Mouse (Mus musculus): ENCODE measurements around the gene Map3k3.

The Map3k3 gene

DNA sequence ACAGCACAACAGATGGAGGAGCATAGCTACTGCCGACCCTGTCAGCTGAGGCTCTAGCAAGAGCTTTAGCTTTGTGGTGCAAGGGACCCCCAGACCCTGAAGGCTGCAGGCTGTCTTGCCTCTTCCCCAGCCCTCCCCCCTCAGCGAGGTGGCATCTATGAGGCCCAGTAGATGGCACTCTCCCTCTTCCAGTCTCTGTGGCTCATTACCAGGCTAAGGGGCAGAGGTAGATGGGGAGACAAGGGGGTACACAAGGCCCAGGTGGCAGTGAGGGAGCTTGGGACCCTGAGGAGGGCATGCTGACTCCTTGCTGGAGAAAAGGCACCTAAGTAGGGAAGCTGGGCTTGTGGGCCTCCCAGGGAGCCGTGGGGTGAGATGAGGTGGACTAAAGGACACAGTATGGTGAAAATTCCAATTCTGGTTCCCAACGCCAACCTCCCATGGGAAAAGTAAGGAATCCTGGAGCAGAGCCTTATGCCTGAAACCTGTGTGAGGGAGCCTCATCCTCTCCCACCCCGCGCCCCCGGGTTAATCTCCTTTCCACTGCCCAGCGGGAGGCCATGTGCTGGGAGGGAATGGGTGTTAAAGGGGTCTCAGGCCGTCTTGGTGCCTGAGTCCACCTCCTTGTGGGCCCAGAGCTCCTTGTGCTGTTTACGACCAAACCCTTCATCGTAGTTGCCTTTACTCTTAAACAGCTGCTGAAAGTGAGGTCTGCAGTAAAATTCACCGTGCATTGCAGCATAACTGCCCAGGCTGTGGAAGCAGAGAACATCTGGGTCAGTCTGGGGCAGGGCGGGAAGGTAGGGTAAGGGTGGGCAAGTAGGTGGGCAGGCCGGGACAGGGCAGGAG is 73.9 kb downstream of the Map3k3 start:
- DNase-seq (ENCODE audit: low read depth, low spot score) = no peak

GRCm38 (mm10) chr11:106158930-106159215 is 74.5 kb downstream of the Map3k3 start:
- DNase-seq (ENCODE audit: low read depth, low spot score) = no peak

GRCm38 (mm10) chr11:106159216-106159920 is 75.0 kb downstream of the Map3k3 start:
- DNase-seq (ENCODE audit: low read depth, low spot score) = no peak

DNA sequence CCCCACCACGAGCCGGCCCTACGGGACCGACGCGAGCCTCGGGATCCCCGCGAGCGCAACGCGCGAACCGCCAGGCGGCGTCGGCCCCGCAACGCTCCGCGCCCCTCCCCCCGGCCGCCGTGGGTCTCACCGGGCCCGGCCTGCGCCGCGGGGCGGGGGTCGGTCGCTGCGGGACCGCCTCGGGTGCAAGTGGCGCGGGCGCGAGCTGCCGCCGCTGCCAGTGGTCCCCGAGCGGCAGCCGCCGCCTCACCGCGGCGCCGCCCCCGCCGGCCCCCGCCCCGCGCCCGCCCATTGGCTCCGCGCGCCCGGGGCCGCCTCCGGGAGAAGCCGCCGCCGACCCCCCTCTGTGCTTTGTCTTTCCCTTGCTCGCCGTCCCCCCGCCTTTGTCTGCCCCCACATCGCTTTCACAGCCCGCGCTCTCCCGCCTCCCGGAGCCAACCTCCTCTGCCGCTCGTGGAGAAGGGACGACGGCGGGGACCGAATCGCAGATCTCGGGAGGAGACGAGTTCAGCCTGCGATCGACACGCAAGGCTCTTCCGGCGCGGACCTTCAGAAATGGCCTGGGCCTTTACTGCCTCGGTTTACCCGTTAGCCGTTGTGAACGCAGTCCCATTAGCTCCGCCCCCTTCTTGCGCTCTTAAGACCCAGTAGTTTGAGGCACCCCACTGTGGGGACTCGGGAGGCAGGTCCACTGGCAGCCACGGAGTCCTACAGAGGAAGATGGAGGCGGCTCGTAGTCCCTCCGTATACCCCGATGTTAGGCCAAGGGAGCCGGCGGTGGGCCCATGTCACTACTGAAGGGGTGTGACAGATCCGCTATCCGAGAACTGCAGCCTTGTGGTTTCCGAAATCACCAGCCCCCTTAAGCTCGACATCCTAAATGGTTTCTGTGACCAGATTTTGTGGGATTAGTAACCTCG is 75.8 kb downstream of the Map3k3 start:
- DNase-seq (ENCODE audit: low read depth, low spot score) = no peak

GRCm38 (mm10) chr11:106160841-106161721 is 76.7 kb downstream of the Map3k3 start, which contains the start of the genes Gm10840 and Limd2:
TSS of gene Gm10840 (plus strand) at chr11:106160850.
TSS of gene Limd2 (minus strand) at chr11:106160860.
- no peak for DNase-seq (ENCODE audit: low read depth, low spot score)

- no peak for DNase-seq (ENCODE audit: low read depth, low spot score)
Measured at GRCm38 (mm10) chr11:106162237-106162636, 77.8 kb downstream of the Map3k3 start.

DNA sequence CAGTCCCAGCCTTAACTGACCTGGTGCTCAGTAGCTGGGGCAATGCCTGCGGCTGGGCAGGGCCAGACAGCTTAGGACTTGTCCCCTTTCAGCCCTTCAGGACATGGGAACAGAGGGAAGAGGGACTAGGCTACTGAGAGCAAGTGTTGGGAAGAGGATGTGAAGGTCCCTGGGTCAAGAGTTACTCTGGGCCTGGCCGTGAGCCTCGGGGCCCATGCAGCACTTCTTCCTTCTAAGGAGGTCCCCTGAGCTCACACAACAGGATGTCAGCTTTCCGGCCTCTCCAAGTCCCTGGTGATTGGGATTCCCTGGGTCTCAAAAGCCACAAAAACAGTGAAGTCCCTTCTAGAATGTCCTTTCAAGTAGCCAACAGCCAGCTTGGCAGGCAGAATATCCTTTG is 79.1 kb downstream of the Map3k3 start:
- DNase-seq (ENCODE audit: low read depth, low spot score) = no peak

DNA sequence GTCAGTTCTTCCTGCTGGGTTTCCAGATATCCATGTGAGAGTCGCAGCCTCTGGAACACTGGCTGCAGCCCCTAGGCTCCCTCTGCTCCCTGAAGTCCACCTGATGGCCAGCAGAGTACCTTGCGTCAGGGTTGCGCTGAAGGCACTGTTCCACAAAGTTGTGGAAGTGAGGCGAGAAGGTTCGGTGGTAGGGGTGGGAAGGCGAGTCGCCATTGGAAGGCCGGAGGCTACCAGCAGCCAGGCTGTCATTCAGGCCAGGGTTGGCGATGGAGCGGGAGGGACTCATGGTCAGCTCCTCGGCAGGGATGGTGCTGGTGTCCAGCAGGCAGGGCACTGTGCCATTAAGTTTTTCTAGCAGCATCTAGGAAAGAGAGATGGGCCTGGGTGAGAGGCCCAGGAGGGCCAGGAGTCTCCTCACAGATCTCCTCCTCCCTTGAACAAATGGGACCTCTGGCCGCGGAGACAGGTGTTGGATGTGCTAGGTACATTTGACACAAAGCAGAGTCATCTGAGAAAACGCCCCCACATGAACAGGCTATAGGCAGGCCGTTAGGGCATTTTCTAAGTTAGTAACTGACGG is 80.3 kb downstream of the Map3k3 start:
- DNase-seq (ENCODE audit: low read depth, low spot score) = no peak

DNA sequence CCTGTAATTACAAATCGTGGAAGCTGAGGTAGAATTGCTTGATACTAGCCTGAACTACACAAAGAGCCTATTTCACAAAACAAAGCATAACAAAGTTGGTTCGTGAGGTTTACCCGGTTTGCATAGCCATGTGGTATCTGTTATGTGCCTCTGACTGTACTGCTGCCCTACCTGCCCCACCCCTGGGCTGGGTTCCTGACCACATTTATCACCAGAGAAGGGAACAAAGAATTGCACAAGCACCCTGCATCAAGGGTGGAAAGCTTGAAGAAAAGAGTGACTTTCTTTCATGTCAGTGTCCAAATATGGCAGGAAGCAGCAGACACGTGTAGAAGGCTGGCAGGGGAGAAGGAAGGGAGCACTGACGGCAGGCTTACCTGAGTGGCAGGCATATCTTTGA is 83.0 kb downstream of the Map3k3 start:
- DNase-seq (ENCODE audit: low read depth, low spot score) = no peak

DNA sequence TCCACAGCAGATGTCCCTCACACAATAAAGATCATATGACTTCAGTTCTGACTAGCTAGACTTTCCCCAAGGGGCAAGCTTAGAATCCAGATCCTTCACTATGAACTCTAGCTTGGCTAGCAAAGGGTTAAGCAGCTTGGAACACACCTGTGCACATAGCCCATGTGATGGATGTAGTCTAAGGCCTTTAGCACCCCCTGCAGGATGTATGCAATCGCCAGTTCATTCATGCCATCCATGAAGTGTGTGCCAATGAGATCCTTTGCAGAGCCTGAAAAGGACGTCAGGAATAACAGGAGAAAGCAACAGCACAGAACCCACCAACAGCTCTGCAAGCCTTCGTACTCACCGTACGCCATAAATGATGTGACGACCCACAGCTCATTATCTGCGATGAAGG is 86.4 kb downstream of the Map3k3 start:
- DNase-seq (ENCODE audit: low read depth, low spot score) = no peak

- DNase-seq (ENCODE audit: low read depth, low spot score) = no peak
Measured at GRCm38 (mm10) chr11:106173228-106173627, 88.8 kb downstream of the Map3k3 start.

GRCm38 (mm10) chr11:106174372-106174771 is 90.0 kb downstream of the Map3k3 start:
- no peak for DNase-seq (ENCODE audit: low read depth, low spot score)

GRCm38 (mm10) chr11:106175081-106175480 is 90.7 kb downstream of the Map3k3 start:
- DNase-seq (ENCODE audit: low read depth, low spot score) = no peak

GRCm38 (mm10) chr11:106176372-106176771 is 92.0 kb downstream of the Map3k3 start:
- no peak for DNase-seq (ENCODE audit: low read depth, low spot score)

DNA sequence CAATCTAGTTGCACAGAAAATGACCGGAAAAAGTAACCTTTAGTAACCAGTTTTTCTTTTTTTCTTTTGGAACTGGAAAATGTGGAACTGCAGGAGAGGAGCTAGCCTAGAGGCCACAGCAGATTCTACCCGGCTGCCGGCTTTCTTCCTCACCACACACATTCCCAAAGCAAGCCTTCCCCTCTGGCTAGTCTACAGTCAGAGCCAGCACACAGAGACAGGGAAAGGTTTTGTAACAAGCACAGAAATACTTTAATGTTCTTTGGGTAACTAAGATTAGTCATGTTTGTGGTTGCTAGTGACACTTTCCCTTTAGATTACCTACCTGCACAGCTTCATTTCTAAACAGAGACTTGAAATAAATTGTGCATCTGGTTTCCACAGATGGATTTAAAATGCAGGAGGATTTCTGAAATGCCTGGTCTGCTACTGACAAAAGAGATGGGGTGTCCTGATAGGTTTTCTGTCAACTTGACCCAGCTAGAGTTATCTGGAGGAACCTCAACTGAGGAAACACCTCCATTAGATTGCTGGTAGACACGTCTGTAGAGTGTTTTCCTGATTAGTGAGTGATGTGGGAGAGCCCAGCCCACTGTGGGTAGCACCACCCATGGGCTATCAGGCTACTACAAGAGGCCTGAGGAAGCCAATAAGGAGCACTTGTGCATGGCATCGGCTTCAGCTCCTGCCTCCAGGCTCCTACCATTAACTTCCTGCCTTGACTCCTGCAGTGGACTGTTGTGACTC is 93.8 kb downstream of the Map3k3 start:
- no peak for DNase-seq (ENCODE audit: low read depth, low spot score)

DNA sequence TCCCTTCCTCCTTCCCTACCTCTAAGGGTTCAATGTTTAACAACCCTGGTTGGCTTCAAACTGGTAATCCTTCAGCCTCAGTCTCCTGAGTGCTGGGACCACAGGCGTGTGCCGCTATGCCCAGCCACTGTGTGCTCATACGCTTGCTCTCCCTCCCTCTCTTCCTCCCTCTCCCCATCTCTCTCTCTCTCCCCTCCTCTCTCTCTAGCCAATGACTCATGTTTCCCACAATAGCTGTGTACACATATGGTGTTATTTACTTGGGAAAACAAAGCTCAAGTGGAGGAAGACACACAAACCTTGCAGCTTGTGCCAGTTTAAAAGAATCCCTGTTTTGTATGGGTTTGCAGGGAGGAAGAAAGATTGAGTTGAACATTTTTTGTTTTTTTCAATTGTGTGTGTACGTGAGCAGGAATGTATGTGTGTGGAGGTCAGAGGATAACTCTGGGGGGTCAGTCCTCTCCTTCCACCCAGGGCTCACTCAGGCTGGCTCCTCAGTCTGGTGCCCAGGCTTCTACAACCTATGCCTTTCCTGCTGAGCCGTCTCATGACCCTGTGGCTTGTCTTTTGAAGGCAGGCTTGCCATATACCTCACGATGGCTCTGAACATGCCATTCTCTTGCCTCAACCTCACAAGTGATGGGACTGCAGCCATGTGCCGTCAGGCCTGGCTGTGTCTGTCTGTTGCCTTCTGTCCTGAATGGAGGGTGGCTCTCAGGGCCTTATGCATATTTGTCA is 95.5 kb downstream of the Map3k3 start:
- no peak for DNase-seq (ENCODE audit: low read depth, low spot score)

- DNase-seq (ENCODE audit: low read depth, low spot score) = no peak
Measured at GRCm38 (mm10) chr11:106180449-106180801, 96.0 kb downstream of the Map3k3 start.

- no peak for DNase-seq (ENCODE audit: low read depth, low spot score)
Measured at GRCm38 (mm10) chr11:106187326-106187725, 102.9 kb downstream of the Map3k3 start.

DNA sequence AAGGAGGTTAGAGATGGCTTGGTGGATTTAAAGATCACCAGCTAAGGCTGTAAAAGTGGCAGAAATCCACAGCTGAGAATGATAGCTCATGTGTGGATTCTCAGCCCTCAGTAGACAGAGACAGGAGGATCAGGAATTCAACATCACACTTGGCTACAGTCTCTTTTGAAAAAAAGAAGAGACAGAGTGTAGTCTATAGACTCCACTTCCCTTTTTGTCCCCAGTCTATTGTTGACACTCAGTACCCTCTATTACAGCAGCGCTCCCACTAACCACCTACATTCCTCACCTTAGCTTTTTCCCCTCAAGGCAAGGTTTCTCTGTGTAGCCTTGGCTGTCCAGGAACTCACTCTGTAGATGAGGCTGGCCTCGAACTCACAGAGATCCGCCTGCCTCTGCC is 107.3 kb downstream of the Map3k3 start:
- no peak for DNase-seq (ENCODE audit: low read depth, low spot score)

Measured in retina, adult 2 months (tissue).